Mouse (Mus musculus) liver, embryonic 14.5 days (tissue): ENCODE measurements around the gene Clpb.

Source experiments
- CTCF ChIP-seq: IDR thresholded peaks from 2 replicates; pipeline ENCODE4 v1.5.1; 2016; ENCODE audit warnings: antibody characterized with exemption, low read depth, control low read depth
- EP300 ChIP-seq: IDR thresholded peaks from 2 replicates; pipeline ENCODE4 v1.6.1; 2016; ENCODE audit warnings: antibody characterized with exemption, low read depth

GRCm38 (mm10) chr7:101720356-101720755 is 56.9 kb downstream of the Clpb start:
- no peak for TF ChIP-seq EP300
- TF ChIP-seq CTCF, result no peak
